Mouse (Mus musculus): ENCODE results near the gene Snx27.

Snx27 gene

GRCm38 (mm10) chr3:94582456-94582891, at the start of gene Snx27:
TSS of gene Snx27 (minus strand) at chr3:94582716.
- in situ Hi-C loops (cut with MboI, MseI), result no loop called here

GRCm38 (mm10) chr3:94629876-94630275, 47.4 kb upstream of the Snx27 start:
- in situ Hi-C loops (cut with MboI, MseI), result no loop called here

- in situ Hi-C loops (cut with MboI, MseI), result no loop called here
Observed at GRCm38 (mm10) chr3:94628712-94629111, 46.2 kb upstream of the Snx27 start.

- in situ Hi-C loops (cut with MboI, MseI), result no loop called here
Observed at GRCm38 (mm10) chr3:94624281-94624680, 41.8 kb upstream of the Snx27 start.

GRCm38 (mm10) chr3:94622550-94622949, 40.0 kb upstream of the Snx27 start:
- in situ Hi-C loops (cut with MboI, MseI), result no loop called here

- in situ Hi-C loops (cut with MboI, MseI), result no loop called here
Observed at GRCm38 (mm10) chr3:94621740-94622507, 39.4 kb upstream of the Snx27 start.

- in situ Hi-C loops (cut with MboI, MseI), result no loop called here
Observed at GRCm38 (mm10) chr3:94616717-94617116, 34.2 kb upstream of the Snx27 start.

GRCm38 (mm10) chr3:94613258-94613878, 30.9 kb upstream of the Snx27 start:
- in situ Hi-C loops (cut with MboI, MseI), result no loop called here

- in situ Hi-C loops (cut with MboI, MseI), result no loop called here
Observed at GRCm38 (mm10) chr3:94612274-94612673, 29.8 kb upstream of the Snx27 start.

GRCm38 (mm10) chr3:94611834-94612233, 29.3 kb upstream of the Snx27 start:
- in situ Hi-C loops (cut with MboI, MseI), result no loop called here

- in situ Hi-C loops (cut with MboI, MseI), result no loop called here
Observed at GRCm38 (mm10) chr3:94611343-94611742, 28.8 kb upstream of the Snx27 start.

GRCm38 (mm10) chr3:94610581-94610980, 28.1 kb upstream of the Snx27 start:
- in situ Hi-C loops (cut with MboI, MseI), result no loop called here

GRCm38 (mm10) chr3:94609621-94610020, 27.1 kb upstream of the Snx27 start:
- in situ Hi-C loops (cut with MboI, MseI), result loop anchor here (5.0 to 10.0 kb wide), 3 partner anchors 157 to 1045 kb away; partner anchors contain the start of gene C2cd4d

- in situ Hi-C loops (cut with MboI, MseI), result loop anchor here (10.0 kb wide), 2 partner anchors 237 to 1037 kb away; partner anchors contain the start of gene C2cd4d
Observed at GRCm38 (mm10) chr3:94601959-94602358, 19.4 kb upstream of the Snx27 start.

GRCm38 (mm10) chr3:94597224-94597779, 14.8 kb upstream of the Snx27 start:
- in situ Hi-C loops (cut with MboI, MseI), result no loop called here

GRCm38 (mm10) chr3:94595871-94596287, 13.4 kb upstream of the Snx27 start:
- in situ Hi-C loops (cut with MboI, MseI), result no loop called here

GRCm38 (mm10) chr3:94591066-94591465, 8.6 kb upstream of the Snx27 start:
- in situ Hi-C loops (cut with MboI, MseI), result no loop called here

GRCm38 (mm10) chr3:94587962-94588361, 5.4 kb upstream of the Snx27 start:
- in situ Hi-C loops (cut with MboI, MseI), result no loop called here

- in situ Hi-C loops (cut with MboI, MseI), result no loop called here
Observed at GRCm38 (mm10) chr3:94582944-94583343, 428 bp upstream of the Snx27 start.

- in situ Hi-C loops (cut with MboI, MseI), result no loop called here
Observed at GRCm38 (mm10) chr3:94581793-94582455, 592 bp downstream of the Snx27 start.

GRCm38 (mm10) chr3:94581138-94581780, 1.3 kb downstream of the Snx27 start:
- in situ Hi-C loops (cut with MboI, MseI), result no loop called here

GRCm38 (mm10) chr3:94574506-94574905, 8.0 kb downstream of the Snx27 start:
- in situ Hi-C loops (cut with MboI, MseI), result no loop called here
